Mouse (Mus musculus) MEL-GATA-1-ER (cell line): ENCODE measurements around the gene Htatip2.
A peak's percentile ranks its signal among the peaks of the same experiment; 100 is the strongest.

Experiments
- DNase-seq: peaks from one replicate; pipeline ENCODE4 v3.0.0-alpha.2; 2012; ENCODE audit warnings: low read depth; ENCODE audit errors: extremely low read depth

Gene Htatip2

DNA sequence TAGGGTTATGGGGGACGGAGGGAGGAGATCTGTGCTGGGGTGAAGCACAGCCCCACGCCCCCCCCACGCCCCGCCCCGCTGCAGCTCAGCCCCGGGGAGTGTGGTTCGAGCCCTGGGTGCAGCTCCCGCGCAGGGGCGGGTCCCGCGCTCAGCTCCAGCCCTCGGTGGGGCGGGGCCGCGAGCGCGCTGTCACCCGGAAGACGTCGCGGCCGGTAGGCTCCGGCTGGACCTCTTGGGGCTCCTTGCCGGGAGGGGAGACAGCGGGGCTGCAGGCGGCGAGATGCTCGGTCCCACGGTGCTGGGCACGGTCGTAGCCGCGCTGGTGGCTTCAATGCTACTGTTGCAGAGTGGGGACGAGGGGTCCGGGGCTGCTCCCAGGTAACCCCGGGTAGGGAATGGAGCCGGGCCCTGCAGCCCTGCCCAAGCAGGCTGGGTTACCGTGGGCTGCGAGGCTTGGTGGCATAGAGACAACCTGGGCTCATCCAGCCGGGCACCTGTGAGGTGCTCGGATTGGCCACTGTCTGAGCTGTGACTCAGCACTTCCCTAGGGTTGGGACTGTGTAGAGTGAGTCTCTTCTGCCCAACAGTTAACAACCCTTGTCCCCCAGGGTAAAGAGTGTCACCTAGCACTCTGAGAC lies at the start of gene Htatip2:
TSS of gene Htatip2 (plus strand) at position 182 of the 638 bp plus-strand sequence.
- no peak for DNase-seq

DNA sequence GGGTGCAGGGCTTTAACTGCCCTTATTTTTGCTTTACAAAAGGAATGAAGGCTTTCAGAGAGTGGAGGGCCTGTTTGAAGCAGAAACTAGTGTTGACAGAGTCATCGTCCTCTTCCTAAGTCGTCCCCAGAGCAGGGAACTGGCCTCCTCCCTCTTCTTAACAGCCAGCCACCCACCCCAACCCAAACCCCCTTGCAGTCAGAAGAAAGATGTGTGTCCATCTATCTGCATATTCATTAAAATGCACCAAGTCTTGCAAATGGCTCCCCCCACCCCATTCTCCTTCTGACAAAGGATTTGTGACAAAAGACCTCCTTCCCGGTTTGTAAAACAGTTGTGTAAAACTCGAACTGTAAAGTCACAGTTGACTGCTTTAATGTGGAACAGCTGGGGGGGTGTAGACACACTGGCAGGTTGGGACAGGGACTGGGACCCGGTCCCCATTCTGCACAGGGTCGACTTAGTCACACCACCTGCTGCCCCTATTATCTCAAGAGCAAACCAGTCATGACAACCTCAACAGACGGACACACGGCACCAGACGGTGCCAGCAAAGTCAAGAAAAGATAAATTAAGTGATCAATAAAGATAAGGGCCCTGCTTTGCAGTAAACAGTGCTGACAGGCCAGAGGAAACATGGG lies 49.4 kb upstream of the Htatip2 start:
- DNase-seq, result no peak

DNA sequence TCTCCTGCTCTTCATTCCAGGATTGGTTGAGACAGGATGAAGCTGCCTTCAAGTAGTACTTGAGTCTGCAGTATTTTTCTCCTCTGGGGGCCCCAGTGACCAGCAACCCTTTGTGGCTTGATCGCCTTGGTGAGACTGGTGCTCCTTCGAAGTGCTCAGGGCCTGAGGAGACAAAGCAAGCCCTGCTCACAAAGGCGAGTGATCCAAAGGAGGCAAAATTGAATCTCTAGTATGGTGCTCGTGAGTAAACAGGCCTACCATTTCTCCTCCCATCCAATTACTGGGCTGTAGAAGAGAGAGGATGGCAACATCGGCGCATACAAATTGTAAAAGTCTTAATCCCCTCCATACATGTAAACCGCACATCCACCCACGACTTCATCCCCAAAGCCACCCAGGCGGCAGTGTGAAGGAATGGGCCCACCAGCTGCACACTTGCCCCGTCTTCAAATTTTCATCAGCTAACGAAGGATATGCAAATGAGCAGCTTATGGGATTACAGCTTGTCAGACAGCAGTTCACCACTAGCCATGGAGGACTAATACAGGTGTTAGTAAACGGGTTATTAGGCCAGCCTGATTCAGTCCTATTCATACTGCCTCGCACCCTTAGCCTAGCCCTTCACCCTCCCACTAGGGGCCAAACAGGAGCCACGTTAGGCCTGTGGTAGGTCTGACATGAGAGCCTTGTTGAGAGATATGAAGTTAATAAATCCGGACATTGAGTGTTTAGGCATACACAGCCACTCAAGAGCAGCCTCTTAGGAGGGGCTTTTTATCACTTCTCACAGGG lies 40.8 kb upstream of the Htatip2 start:
- DNase-seq, result no peak

DNA sequence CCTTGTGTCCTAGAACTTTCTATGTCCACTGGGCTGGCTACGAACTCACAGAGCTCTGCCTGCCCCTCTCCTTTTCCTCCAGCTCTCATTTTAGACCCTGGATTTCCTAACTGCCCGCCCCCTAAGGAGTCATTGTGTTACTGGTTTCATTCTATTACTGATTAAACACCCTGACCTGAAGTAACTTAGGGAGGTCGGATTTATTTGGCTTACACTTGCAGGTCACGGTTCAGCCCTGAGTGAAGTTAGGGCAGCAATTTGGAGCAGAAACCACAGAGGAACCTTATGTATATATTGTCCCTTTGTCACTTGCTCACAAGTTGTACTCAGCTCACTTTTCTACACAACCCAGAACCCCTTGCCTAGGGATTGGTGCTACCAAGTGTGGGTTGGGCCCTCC lies 24.6 kb upstream of the Htatip2 start:
- DNase-seq, result no peak

DNA sequence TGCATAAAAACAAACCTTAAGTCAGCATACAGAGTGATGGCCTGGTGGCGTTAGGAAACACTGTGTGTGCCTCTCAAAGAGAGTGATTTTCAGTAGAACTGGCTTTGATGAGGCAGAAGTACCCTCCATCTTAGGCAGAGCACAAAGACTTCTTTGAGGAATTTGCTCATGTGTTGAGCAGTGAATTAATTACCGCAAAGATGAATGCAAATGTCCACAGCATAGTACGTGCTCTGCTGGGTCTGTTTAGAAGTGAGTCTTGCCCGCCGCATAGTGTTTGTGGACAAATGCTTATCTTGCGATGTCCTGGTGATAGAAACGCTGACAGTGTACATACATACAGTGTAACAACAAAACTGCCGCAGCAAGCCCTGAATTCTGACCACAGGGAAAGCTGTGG lies 19.5 kb upstream of the Htatip2 start:
- no peak for DNase-seq

DNA sequence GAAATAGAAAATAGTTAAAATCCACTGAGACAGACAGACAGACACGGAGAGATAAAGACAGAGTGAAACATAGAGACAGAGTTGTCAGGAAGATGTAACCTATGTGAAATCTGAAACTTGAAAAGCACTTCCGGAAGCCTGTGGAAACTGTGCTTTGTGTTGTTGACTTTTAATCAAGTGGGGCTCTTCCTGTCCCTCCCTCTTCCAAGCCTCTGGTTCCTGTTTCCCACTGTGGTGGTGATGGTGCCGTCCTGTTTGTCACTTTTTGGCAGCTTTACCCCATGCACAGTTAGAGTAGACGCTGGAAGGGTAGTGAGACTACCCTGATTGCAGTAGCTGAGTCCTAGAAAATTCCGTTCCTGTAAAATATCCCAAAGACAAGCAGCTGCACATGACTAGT lies 17.4 kb upstream of the Htatip2 start:
- no peak for DNase-seq

DNA sequence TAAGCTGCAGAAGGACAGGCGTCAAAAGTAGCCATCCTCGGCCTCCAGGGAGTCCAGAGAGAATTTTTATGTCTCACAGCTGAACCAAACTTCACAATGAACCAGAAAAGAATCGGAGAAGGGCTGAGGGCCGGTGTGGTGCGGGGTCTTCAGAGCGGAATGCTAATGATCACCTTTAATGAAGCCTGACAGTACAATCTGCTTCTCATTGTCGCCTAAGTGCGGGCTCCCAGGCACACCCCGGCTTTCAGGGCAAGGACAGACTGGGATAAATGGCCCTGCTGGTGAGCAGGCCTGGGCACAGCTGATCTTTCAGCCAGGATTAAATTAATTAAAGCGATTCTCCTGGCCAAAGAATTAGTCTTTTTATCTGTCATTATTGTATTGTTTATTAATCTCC lies 17.0 kb upstream of the Htatip2 start:
- DNase-seq, result no peak

DNA sequence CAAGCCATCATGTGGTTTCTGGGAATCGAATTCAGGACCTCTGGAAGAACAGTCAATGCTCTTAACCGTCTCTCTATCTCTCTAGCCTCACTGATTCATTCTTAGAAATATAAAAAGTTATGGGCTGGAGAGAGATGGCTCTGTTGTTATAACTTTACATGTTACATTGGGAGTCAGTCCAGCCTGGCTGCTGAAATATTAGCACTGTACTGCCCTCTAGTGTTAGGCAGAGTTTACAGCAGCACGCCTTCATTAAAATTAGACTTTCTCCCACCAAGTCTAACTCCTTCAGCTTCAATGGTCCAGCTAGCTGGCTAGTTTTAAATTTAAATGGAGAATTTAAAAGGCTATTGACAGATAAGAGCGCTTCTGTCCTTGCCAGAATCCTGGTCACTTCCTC lies 7.8 kb upstream of the Htatip2 start:
- no peak for DNase-seq

DNA sequence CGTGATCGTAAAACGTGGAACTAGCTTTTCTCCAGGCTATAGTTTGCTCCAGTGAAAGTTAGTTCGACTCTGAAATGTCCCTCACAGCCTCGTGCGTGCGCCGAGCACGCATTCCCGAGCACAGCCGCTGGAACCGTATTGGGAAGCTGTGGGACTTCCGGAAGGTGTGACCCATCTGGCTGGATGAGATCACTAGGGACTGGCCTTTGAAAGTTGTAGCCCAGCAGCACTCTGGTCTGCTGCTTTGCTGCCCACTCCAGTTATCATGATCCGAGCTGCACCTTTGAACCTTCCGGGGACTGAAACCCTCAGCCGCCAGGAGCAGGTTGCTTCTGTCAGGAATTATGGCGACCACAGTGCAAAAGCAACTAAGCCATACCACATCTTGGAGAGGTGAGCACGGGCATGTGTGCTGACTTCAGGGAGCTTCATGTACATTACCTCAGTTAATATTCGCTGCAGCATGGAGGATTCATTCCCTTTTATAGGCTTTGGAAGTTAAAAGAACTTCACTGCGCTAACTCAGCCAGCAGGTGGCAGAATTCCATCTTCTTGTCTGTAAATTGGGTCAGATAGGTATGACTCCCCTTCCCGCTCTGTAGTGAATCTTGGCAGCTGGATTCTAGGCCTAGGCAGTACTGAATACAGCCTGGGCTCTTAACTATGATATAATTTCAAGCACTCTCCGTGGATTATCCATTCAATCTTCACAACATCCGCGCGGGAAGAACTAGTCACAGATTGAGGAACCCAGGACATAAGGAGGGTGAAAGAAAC lies 6.0 kb upstream of the Htatip2 start:
- peak; percentile 53 for DNase-seq

DNA sequence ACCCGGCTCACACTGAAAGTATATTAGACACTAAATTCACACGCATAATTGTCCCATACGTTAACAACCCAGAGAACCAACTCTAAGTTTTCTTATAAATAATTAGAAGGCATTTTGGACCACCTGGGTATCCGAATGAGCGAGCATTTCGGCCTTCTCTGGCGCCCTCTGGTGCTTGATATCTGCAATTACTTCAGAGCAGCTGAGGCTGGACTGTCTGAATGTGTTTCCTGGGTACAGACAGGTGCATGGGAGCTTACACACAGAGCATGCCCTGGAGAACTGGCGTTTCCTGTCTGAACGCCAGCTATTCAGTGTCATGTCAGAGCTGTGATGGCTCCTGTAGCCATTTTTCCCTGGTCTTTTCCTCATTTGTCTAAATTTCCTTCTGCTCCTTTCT lies 4.1 kb upstream of the Htatip2 start:
- DNase-seq, result no peak

DNA sequence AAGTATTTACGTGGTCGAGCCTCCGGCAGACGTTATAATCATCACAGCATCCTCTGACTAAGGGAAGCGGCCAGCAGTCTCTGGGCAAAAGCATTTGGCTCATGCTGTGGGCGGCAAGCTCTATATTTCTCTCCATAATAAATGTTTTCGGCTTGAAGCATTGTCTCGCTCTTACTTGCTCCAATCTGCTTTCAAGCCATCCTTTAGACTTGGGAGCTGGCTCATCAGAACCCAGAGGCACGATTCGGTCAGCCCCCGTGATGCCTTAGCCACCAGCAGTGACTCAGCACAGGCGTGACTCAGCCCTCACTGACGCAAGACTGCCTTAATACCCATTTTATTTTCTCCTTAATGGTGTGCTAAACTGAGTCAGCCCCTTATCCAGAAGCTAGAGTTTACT lies 3.7 kb downstream of the Htatip2 start:
- no peak for DNase-seq

DNA sequence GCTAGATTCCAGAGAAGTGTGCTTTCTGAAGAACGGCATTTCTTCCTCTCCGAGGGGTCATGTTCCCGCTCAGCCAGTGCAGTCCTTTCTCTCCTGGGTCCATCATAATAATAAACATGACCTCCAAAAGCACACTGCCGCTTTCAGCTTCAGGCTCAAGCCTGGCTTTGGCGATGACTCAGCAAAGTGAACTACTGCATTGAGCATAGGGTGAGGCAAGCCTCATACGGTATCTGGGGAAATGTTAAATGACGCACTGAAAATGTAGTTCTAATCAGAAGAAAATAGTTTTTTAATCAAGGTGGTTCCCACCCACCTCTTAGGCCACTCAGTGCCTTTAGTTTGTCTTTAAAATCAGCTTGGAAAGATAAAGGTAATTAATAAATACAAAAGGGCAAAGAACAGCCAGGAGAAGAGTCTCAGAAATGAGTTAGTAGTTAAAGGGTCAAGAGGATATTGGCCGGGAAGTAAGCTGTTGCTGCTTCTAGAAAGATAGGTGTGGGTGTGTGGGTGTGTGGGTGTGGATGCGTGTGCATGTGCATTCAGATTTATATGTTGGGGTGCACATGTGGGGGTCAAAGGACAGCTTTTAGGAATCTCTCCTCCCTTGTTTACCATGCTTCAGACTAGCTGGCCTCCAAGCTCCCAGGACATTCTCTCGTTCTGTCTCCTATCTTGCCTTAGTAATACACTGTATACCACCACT lies 5.2 kb downstream of the Htatip2 start:
- DNase-seq, result no peak

DNA sequence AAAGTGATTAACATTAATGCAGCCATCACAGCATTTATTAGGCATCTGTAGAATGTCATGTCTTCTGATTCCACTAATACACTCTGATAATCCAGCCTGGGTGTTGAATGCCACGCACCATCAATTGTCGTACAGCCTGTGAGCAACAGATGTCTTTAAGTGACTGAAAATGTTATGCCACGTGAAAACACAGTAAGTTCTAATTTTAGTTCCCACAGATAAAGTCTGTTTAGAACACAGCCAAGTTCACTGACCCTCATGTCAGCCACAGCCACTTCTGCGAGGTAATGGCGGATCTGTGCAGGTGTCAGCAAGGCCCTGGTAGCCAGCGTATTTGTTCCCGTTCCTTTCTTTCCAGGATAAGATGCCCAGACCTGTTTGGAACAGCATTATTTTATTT lies 7.3 kb downstream of the Htatip2 start:
- DNase-seq, result no peak

DNA sequence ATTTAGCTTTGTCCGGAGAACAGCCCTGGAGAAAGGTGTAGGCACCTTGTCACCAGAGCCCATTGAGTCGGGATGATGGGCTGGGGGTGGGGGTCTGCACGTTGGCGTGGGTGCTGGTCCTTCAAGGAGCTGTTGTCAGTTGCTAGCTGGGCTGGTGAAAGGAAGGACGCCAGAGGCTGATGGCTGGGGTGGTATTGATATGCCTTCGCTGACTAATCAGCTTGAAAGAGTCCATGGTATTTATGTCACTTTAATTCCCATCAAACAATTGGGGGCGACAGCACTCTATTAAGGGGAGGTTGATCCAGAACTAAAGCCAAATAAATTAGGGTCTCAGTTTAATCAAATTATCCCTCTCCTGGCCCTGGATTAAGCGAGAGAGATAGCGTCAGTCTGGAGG lies 9.6 kb downstream of the Htatip2 start:
- no peak for DNase-seq

DNA sequence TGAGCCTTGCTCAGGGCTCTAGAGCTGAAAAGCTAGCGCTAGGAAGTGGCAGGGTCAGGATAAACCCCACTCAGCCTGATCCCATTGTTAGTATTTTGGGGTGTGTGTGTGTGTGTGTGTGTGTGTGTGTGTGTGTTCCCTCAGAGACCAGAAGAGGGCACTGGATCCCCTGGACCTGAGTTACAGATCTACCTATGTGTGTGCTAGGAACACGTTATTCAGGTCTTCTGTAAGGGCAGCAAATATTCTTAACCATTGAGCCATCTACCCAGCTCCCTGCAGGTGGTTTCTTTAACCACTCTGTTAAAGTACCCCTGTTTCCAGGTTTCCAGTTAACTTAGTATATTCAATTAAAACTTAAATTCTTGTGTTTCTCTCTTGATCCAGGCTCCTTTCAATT lies 15.5 kb downstream of the Htatip2 start:
- no peak for DNase-seq

DNA sequence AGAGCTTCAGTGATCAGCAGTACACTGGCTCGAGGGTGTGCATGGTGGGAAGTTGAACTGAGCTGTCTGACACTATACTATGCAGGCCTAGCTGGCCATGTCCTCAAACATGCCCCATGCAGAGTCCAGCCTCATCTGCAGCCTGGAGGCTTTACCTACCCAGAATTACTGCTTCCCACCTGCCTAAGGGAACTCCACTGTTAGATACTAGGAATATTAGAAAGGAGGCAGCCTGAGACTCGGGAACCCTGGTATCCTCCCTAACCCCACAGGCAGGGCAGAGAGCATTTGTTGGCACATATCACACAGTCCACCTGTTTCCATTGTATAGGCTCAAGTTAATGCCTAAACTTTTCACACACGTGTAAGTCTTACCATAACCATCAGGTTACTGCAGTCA lies 18.7 kb downstream of the Htatip2 start:
- DNase-seq, result no peak

DNA sequence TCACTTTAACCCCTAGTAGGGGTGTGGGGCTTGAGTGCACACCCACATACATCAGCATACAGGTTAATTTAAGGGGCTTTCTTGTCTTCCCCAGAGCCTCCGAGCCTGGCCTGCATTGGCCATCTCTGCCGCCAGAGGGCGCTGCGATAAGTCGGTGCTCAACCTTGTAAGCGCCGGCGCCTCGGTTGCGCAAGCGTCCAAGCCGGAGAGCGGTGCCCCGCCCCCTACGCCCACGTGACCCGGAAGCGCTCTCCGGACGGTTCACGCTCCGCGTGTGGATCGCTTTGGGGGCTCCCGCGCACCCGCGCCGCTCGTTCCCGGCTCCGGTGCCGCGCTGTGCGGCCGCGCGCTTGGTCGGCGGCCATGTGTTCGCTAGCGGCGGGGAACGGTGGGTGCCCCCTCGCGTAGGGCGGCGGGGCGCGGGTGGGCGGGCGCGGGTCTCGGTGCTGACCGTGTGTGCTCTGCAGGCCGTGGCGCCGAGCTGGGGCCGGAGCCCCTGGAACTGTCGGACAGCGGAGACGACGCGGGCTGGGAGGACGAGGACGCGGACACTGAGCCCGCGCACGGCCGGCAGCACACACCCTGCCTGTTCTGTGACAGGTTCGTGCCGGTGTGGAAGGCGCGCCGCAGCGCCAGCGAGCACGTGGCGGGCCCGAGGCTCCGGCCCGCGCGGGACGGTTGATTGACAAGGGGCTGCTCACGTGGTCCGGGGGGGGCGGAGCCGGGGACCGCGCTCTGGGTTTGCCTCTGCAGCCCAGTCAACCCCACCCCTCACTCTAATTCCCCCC lies 19.4 kb downstream of the Htatip2 start, which contains the start of gene Prmt3:
TSS of gene Prmt3 (plus strand) at position 233 of the 788 bp plus-strand sequence.
- peak; percentile 76 for DNase-seq

DNA sequence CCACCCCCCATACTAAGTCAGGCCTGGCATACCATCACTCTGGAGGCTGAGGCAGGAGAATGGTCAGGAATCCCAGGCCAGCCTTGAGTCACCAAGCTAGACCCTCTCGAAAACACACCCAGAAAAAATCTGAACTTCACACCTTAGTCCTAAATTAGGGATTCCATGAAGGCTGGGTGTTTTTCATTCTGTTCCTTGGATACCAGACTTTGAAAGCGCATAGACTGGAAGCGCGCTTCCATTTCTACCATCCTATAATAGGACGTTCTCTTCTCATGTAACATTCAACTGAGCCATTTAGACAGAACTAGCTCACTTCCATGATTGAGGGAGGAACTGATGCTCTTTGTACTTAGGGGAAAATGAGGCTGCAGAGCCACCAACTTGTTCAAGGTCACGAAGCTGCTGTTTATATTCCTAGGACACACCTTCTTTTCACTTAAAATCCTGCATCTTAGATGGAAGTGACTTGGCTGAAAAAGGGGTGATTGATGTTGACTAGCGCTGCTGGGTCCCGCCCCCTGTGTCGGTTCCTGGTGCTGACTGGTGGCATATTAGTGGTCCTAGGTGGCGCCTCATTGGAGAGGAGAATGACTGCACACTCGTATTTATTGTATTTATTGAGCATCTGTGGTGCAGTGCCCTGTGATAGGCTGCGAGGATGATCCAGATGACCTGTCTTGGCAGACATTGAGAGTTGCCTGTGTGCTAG lies 20.1 kb downstream of the Htatip2 start:
- DNase-seq, result no peak

DNA sequence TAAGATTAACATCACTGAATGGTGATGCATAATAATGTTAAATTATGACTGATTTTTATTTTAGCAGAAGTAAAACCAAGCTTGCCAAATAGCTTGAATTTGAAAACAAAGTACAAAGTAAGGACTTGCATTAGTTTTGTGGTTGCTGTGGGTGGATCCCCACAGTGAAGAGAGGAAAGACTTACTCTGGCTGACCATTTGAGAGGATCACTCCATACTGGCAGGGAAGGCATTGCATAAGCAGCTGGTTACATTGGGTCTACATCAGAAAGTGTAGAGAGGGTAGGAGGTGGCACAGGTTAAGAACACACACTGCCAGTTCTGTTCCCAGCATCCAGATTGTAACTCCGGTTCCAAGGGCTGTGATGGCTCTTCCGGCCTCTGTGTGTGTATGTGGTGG lies 24.1 kb downstream of the Htatip2 start:
- no peak for DNase-seq

DNA sequence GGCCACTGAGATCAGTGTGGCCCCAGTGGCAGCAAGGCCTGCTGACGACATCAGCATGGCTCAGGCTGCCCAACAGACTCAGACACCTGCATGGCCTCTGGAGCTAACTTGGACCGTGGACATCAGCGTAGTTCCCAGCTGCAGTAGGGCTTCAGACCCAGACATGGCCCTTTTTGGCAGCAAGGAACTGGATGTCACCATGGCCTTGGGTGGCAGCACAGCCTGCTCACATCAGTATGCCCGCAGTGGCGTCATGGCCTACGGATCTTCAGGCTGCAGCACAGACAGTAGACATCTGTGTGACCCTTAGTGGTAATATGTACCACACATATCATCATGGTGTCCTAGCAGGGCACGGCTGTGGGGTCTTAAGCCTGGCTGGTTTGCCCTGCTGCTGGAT lies 26.2 kb downstream of the Htatip2 start:
- no peak for DNase-seq
